12 mouse cellular contexts compared by ENCODE assay signal in the genomic region with DNA sequence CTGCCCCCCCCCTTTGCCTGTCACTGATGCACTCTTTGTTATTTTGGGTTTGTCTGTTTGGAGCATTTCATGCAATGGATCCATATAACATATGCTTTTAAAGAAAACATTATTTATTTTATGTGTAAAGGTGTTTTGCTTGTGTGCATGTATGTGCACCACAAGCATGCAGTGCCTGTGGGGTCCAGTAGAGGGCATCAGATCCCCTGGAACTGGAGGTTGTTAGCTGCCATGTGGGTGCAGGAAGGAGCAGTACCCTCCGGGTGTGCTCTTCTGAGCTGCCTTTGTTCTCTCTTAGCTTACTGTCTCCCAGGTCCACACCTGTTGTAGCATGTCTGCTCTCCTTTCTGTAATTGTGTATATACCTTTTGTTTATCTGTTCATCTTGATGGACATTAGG. TPM values are rescaled to one million over a fixed set of nuclear protein-coding genes. Genes with fewer than 3 reads are reported as not detected.
A peak's percentile ranks its signal among the peaks of the same experiment; 100 is the strongest.
DNase-seq lines count a peak whose midpoint lies in the region; ATAC-seq and TF ChIP-seq lines count a peak whose summit lies in the region.
"Had no signal": no experiment of that assay in that cellular context is flagged by ENCODE, and none has a peak within 500 bp of the region (broad histone marks: within the 10 kb centered on the region; RNA-seq: fewer than 3 reads in every experiment).

No protein-coding gene starts in this region.

- no peak for ATAC-seq in intestine, postnatal 0 days
- ATAC-seq in intestine, embryonic 16.5 days = no peak
- no peak for ATAC-seq in erythroid progenitor cell, adult 5-6 weeks (replicated peaks; ENCODE audit: low FRiP score, poor library complexity, severe bottlenecking)

- H3K4me1 ChIP-seq in intestine, postnatal 0 days (replicated peaks; ENCODE audit: control insufficient read depth, insufficient read depth, low read length) = peaks cover 8% of the 10 kb centered on the region; the same call in 1 of the 2 replicates
- H3K4me1 ChIP-seq in intestine, embryonic 16.5 days (ENCODE audit: control insufficient read depth, insufficient read depth, low read length) = peaks cover 15% of the 10 kb centered on the region
- H3K4me1 ChIP-seq in thymus, adult 2 months (replicated peaks; ENCODE audit: control insufficient read depth, insufficient read depth, low read length) = peaks cover 39% of the 10 kb centered on the region
- peaks cover 10% of the 10 kb centered on the region for H3K4me1 ChIP-seq in hindbrain, embryonic 10.5 days (replicated peaks)

- H3K4me2 ChIP-seq in intestine, postnatal 0 days (replicated peaks; ENCODE audit: low read depth) = no peak overlapping the region
- H3K4me2 ChIP-seq in intestine, embryonic 16.5 days (ENCODE audit: low read depth, low read length) = no peak overlapping the region
- H3K4me2 ChIP-seq: heart, embryonic 15.5 days; kidney, embryonic 15.5 days had no signal

- H3K27me3 ChIP-seq in intestine, postnatal 0 days (replicated peaks; ENCODE audit: control insufficient read depth, insufficient read depth, low read length) = no peaks in the 10 kb centered on the region
- H3K27me3 ChIP-seq in intestine, embryonic 16.5 days (replicated peaks; ENCODE audit: control insufficient read depth, insufficient read depth, low read length) = no peaks in the 10 kb centered on the region
- H3K27me3 ChIP-seq in thymus, adult 2 months (ENCODE audit: control insufficient read depth, insufficient read depth, low read length) = no peaks in the 10 kb centered on the region
- H3K27me3 ChIP-seq in hindbrain, embryonic 10.5 days (ENCODE audit: insufficient read depth, poor library complexity, severe bottlenecking) = no peaks in the 10 kb centered on the region
- H3K27me3 ChIP-seq: kidney, embryonic 15.5 days had no signal

- TF ChIP-seq CTCF in intestine, postnatal 0 days (IDR thresholded peaks at IDR 0.05; ENCODE audit: low read depth) = peak; percentile 62
- 0 out of 2 replicates have a peak, but pooled peaks have one; percentile 25 for TF ChIP-seq CTCF in thymus, adult 2 months (IDR thresholded peaks at IDR 0.05; ENCODE audit: borderline replicate concordance, control insufficient read depth, extremely low read depth, insufficient read depth, low read length, poor library complexity)
- TF ChIP-seq CTCF in brain, embryonic 14.5 days (IDR thresholded peaks at IDR 0.05; ENCODE audit: borderline replicate concordance, extremely low read depth, insufficient read depth, insufficient read length) = peak; percentile 35; the same call in 1 of the 2 replicates

- H3K9me3 ChIP-seq in intestine, postnatal 0 days (ENCODE audit: control insufficient read depth) = no peaks in the 10 kb centered on the region
- no peaks in the 10 kb centered on the region for H3K9me3 ChIP-seq in intestine, embryonic 16.5 days (ENCODE audit: control insufficient read depth, low read length)
- 0 out of 2 replicates have a peak, but pooled peaks cover 2% of the 10 kb centered on the region for H3K9me3 ChIP-seq in hindbrain, embryonic 10.5 days
- H3K9me3 ChIP-seq: heart, embryonic 15.5 days; kidney, embryonic 15.5 days had no signal

- peaks cover 13% of the 10 kb centered on the region; the same call in 1 of the 2 replicates for H3K36me3 ChIP-seq in intestine, postnatal 0 days (ENCODE audit: control insufficient read depth, insufficient read depth)
- no peaks in the 10 kb centered on the region for H3K36me3 ChIP-seq in intestine, embryonic 16.5 days (ENCODE audit: control insufficient read depth, insufficient read depth, low read length)
- peaks cover 23% of the 10 kb centered on the region for H3K36me3 ChIP-seq in thymus, adult 2 months (ENCODE audit: control insufficient read depth, insufficient read depth, low read length)
- H3K36me3 ChIP-seq in hindbrain, embryonic 10.5 days = peaks cover 15% of the 10 kb centered on the region
- H3K36me3 ChIP-seq: heart, embryonic 15.5 days; kidney, embryonic 15.5 days had no signal

- 96% methylated on average over 1 of the region's 1 CpGs for WGBS in intestine, postnatal 0 days
- WGBS in intestine, embryonic 16.5 days = 83% methylated on average over 1 of the region's 1 CpGs
- WGBS in thymus, adult 2 months = 22% methylated on average over 1 of the region's 1 CpGs
- 94% methylated on average over 1 of the region's 1 CpGs for WGBS in hindbrain, embryonic 10.5 days

- peak; percentile 53 for DNase-seq in thymus, adult 2 months
- DNase-seq in thymus, adult 18-20 months = no peak
- no peak for DNase-seq in brain, embryonic 14.5 days (ENCODE audit: low read depth)
- no peak for DNase-seq in hindbrain, embryonic 10.5 days (ENCODE audit: low spot score)
- DNase-seq in layer of hippocampus, postnatal 25 days (ENCODE audit: extremely low spot score in 1 of 2, low spot score in 1 of 2) = no peak

- no peak overlapping the region for H3K4me3 ChIP-seq in intestine, postnatal 0 days (ENCODE audit: low read depth, low read length)
- no peak overlapping the region for H3K4me3 ChIP-seq in intestine, embryonic 16.5 days (ENCODE audit: low read length)
- no peak overlapping the region for H3K4me3 ChIP-seq in thymus, adult 2 months (ENCODE audit: control insufficient read depth, insufficient read depth, low read length)
- H3K4me3 ChIP-seq in hindbrain, embryonic 10.5 days = no peak overlapping the region
- H3K4me3 ChIP-seq: heart, embryonic 15.5 days; kidney, embryonic 15.5 days; myocyte had no signal

- H3K27ac ChIP-seq in intestine, postnatal 0 days (ENCODE audit: low read depth, low read length) = no peak overlapping the region
- no peak overlapping the region for H3K27ac ChIP-seq in intestine, embryonic 16.5 days (ENCODE audit: low read length)
- no peak overlapping the region for H3K27ac ChIP-seq in thymus, adult 2 months (ENCODE audit: control insufficient read depth, insufficient read depth, low read length)
- no peak overlapping the region for H3K27ac ChIP-seq in hindbrain, embryonic 10.5 days
- H3K27ac ChIP-seq: heart, embryonic 15.5 days; kidney, embryonic 15.5 days; macrophage had no signal

- TF ChIP-seq POLR2A in thymus, adult 2 months (IDR thresholded peaks at IDR 0.05; ENCODE audit: control insufficient read depth, extremely low read depth, insufficient read depth, low read length, poor library complexity) = no peak
- TF ChIP-seq POLR2A in brain, embryonic 14.5 days (IDR thresholded peaks at IDR 0.05; ENCODE audit: borderline replicate concordance, extremely low read depth, insufficient read depth, insufficient read length, poor library complexity, severe bottlenecking) = no peak

- no peak overlapping the region for H3K9ac ChIP-seq in intestine, postnatal 0 days (ENCODE audit: low read depth, low read length)
- no peak overlapping the region for H3K9ac ChIP-seq in intestine, embryonic 16.5 days (ENCODE audit: low read depth, low read length)
- H3K9ac ChIP-seq: heart, embryonic 15.5 days; kidney, embryonic 15.5 days had no signal

RNA-seq across cellular contexts. Expression of a gene that starts 26.6 kb away (rescaled TPM):
- 46.4 and 59.5 TPM in 2 replicates for polyA plus RNA-seq in intestine, postnatal 0 days (2015; fragmentation: Nextera tagmentation; extraction: Ambion mirVana)
- polyA plus RNA-seq in intestine, embryonic 16.5 days (2015; fragmentation: Nextera tagmentation; extraction: Ambion mirVana) = 22.0 and 27.7 TPM in 2 replicates
- 207 and 214 TPM in 2 replicates for polyA plus RNA-seq in thymus, adult 2 months (2012; rRNA removed)
- polyA plus RNA-seq in brain, embryonic 14.5 days (2012; rRNA removed) = 28.4 and 32.4 TPM in 2 replicates
- total RNA-seq in erythroid progenitor cell, adult 5-6 weeks (2015; ENCODE audit: low replicate concordance) = 4.3 and 6.3 TPM in 2 replicates
- 4.5 and 8.2 TPM in 2 replicates for total RNA-seq in erythroid progenitor cell, adult 5-6 weeks (2017; ENCODE audit: low replicate concordance)
- polyA plus RNA-seq in hindbrain, embryonic 10.5 days (2016; fragmentation: Nextera tagmentation; extraction: Ambion mirVana) = 5.2 and 7.1 TPM in 2 replicates
- total RNA-seq in layer of hippocampus, postnatal 25 days (2021) = 10 to 100 TPM; 49.8 to 54.2 TPM

RNA-seq across cellular contexts. Expression of a gene that starts 29.8 kb away (rescaled TPM):
- 160 and 161 TPM in 2 replicates for polyA plus RNA-seq in intestine, postnatal 0 days (2015; fragmentation: Nextera tagmentation; extraction: Ambion mirVana)
- polyA plus RNA-seq in intestine, embryonic 16.5 days (2015; fragmentation: Nextera tagmentation; extraction: Ambion mirVana) = 84.2 and 98.1 TPM in 2 replicates
- 99.7 and 108 TPM in 2 replicates for polyA plus RNA-seq in thymus, adult 2 months (2012; rRNA removed)
- polyA plus RNA-seq in brain, embryonic 14.5 days (2012; rRNA removed) = 109 and 130 TPM in 2 replicates
- 39.8 and 49.4 TPM in 2 replicates for total RNA-seq in erythroid progenitor cell, adult 5-6 weeks (2015; ENCODE audit: low replicate concordance)
- total RNA-seq in erythroid progenitor cell, adult 5-6 weeks (2017; ENCODE audit: low replicate concordance) = 18.0 and 33.4 TPM in 2 replicates
- polyA plus RNA-seq in hindbrain, embryonic 10.5 days (2016; fragmentation: Nextera tagmentation; extraction: Ambion mirVana) = 68.8 and 80.6 TPM in 2 replicates
- total RNA-seq in layer of hippocampus, postnatal 25 days (2021) = 100 to 1,000 TPM; 281 to 305 TPM

RNA-seq across cellular contexts. Expression of a gene that starts 44.8 kb away (rescaled TPM):
- polyA plus RNA-seq in intestine, postnatal 0 days (2015; fragmentation: Nextera tagmentation; extraction: Ambion mirVana) = 2.8 and 3.2 TPM in 2 replicates
- 5.6 and 6.0 TPM in 2 replicates for polyA plus RNA-seq in intestine, embryonic 16.5 days (2015; fragmentation: Nextera tagmentation; extraction: Ambion mirVana)
- polyA plus RNA-seq in thymus, adult 2 months (2012; rRNA removed) = 4.7 and 4.8 TPM in 2 replicates
- 5.3 and 5.9 TPM in 2 replicates for polyA plus RNA-seq in brain, embryonic 14.5 days (2012; rRNA removed)
- total RNA-seq in erythroid progenitor cell, adult 5-6 weeks (2015; ENCODE audit: low replicate concordance) = not detected in 2 replicates
- total RNA-seq in erythroid progenitor cell, adult 5-6 weeks (2017; ENCODE audit: low replicate concordance) = 0.15 TPM in 1 of 2 replicates, not detected in the other
- 4.9 and 6.4 TPM in 2 replicates for polyA plus RNA-seq in hindbrain, embryonic 10.5 days (2016; fragmentation: Nextera tagmentation; extraction: Ambion mirVana)
- 1 to 10 TPM; 1.4 to 1.6 TPM for total RNA-seq in layer of hippocampus, postnatal 25 days (2021)

RNA-seq across cellular contexts. Expression of a gene that starts 48.2 kb away (rescaled TPM):
- polyA plus RNA-seq in intestine, postnatal 0 days (2015; fragmentation: Nextera tagmentation; extraction: Ambion mirVana) = 6.8 and 6.9 TPM in 2 replicates
- polyA plus RNA-seq in intestine, embryonic 16.5 days (2015; fragmentation: Nextera tagmentation; extraction: Ambion mirVana) = 2.4 and 2.7 TPM in 2 replicates
- 3.0 and 3.2 TPM in 2 replicates for polyA plus RNA-seq in thymus, adult 2 months (2012; rRNA removed)
- polyA plus RNA-seq in brain, embryonic 14.5 days (2012; rRNA removed) = 1.0 and 1.5 TPM in 2 replicates
- not detected in 2 replicates for total RNA-seq in erythroid progenitor cell, adult 5-6 weeks (2015; ENCODE audit: low replicate concordance)
- total RNA-seq in erythroid progenitor cell, adult 5-6 weeks (2017; ENCODE audit: low replicate concordance) = 0.26 and 1.3 TPM in 2 replicates
- polyA plus RNA-seq in hindbrain, embryonic 10.5 days (2016; fragmentation: Nextera tagmentation; extraction: Ambion mirVana) = 0.35 and 0.65 TPM in 2 replicates
- total RNA-seq in layer of hippocampus, postnatal 25 days (2021) = 1 to 10 TPM; 1.7 to 3.1 TPM
